In the genomic region with DNA sequence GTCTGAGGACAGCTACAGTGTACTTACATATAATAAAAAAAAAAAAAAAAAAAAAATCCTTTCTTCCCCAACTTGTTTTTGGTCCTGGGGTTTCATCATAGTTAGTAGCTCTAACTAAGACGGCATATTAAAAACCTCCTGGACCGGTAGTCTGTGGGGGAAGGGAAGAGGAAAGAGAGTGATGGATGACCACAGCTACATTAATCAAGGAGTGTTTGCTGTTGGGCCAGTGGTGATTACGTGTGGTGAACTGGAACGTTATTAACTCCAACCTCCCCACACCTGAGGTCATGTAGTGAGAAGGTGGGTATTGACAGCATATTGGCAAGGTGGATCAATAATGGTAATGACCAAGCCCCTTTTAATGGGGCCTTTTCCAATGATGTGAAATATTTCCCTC, we compare ENCODE assay signal across 14 mouse cellular contexts. TPM values are rescaled to one million over a fixed set of nuclear protein-coding genes. Genes with fewer than 3 reads are reported as not detected.
DNase-seq lines count a peak whose midpoint lies in the region; ATAC-seq and TF ChIP-seq lines count a peak whose summit lies in the region.
"Had no signal": no experiment of that assay in that cellular context is flagged by ENCODE, and none has a peak within 500 bp of the region (broad histone marks: within the 10 kb centered on the region; RNA-seq: fewer than 3 reads in every experiment).

No protein-coding gene starts in this region.

- H3K9me3 ChIP-seq in hindbrain, embryonic 12.5 days (replicated peaks), result no peaks in the 10 kb centered on the region
- H3K9me3 ChIP-seq in hindbrain, postnatal 0 days (ENCODE audit: low read length), result no peaks in the 10 kb centered on the region
- H3K9me3 ChIP-seq in neural tube, embryonic 11.5 days (ENCODE audit: control insufficient read depth, low read length), result no peaks in the 10 kb centered on the region
- no peaks in the 10 kb centered on the region for H3K9me3 ChIP-seq in neural tube, embryonic 15.5 days (replicated peaks)
- H3K9me3 ChIP-seq in stomach, embryonic 15.5 days, result no peaks in the 10 kb centered on the region
- H3K9me3 ChIP-seq: forebrain, embryonic 12.5 days; limb, embryonic 15.5 days had no signal

- no peak for ATAC-seq in hindbrain, embryonic 12.5 days (ENCODE audit: low FRiP score)
- no peak for ATAC-seq in hindbrain, postnatal 0 days
- ATAC-seq in neural tube, embryonic 11.5 days (ENCODE audit: insufficient read depth, low FRiP score, low TSS enrichment), result no peak
- no peak for ATAC-seq in neural tube, embryonic 15.5 days (ENCODE audit: low FRiP score)
- ATAC-seq in stomach, embryonic 15.5 days (ENCODE audit: insufficient read depth, low FRiP score, low read depth), result no peak

- 47% methylated on average over 4 of the region's 4 CpGs for WGBS in hindbrain, embryonic 12.5 days
- WGBS in hindbrain, postnatal 0 days, result 70% methylated on average over 4 of the region's 4 CpGs
- 51% methylated on average over 4 of the region's 4 CpGs for WGBS in neural tube, embryonic 11.5 days
- 37% methylated on average over 4 of the region's 4 CpGs for WGBS in neural tube, embryonic 15.5 days
- WGBS in stomach, embryonic 15.5 days, result 28% methylated on average over 4 of the region's 4 CpGs

- no peaks in the 10 kb centered on the region for H3K27me3 ChIP-seq in hindbrain, embryonic 12.5 days
- H3K27me3 ChIP-seq in hindbrain, postnatal 0 days (ENCODE audit: insufficient read depth, low read length), result no peaks in the 10 kb centered on the region
- no peaks in the 10 kb centered on the region for H3K27me3 ChIP-seq in neural tube, embryonic 11.5 days (ENCODE audit: control insufficient read depth, insufficient read depth, low read length)
- H3K27me3 ChIP-seq in neural tube, embryonic 15.5 days (replicated peaks), result no peaks in the 10 kb centered on the region
- no peaks in the 10 kb centered on the region for H3K27me3 ChIP-seq in stomach, embryonic 15.5 days (replicated peaks)
- H3K27me3 ChIP-seq: forebrain, embryonic 12.5 days; limb, embryonic 15.5 days; megakaryocyte, embryonic 14.5 days had no signal

- no peak overlapping the region for H3K9ac ChIP-seq in hindbrain, embryonic 12.5 days
- H3K9ac ChIP-seq in hindbrain, postnatal 0 days (replicated peaks; ENCODE audit: low read length), result no peak overlapping the region
- no peak overlapping the region for H3K9ac ChIP-seq in neural tube, embryonic 11.5 days (ENCODE audit: low read length)
- no peak overlapping the region for H3K9ac ChIP-seq in neural tube, embryonic 15.5 days (replicated peaks)
- H3K9ac ChIP-seq in stomach, embryonic 15.5 days, result no peak overlapping the region
- H3K9ac ChIP-seq: forebrain, embryonic 12.5 days; limb, embryonic 15.5 days had no signal

- peaks cover 35% of the 10 kb centered on the region for H3K4me1 ChIP-seq in hindbrain, embryonic 12.5 days
- peaks cover 23% of the 10 kb centered on the region for H3K4me1 ChIP-seq in hindbrain, postnatal 0 days (ENCODE audit: insufficient read depth, low read length)
- H3K4me1 ChIP-seq in neural tube, embryonic 11.5 days (ENCODE audit: control insufficient read depth, insufficient read depth, low read length), result peaks cover 25% of the 10 kb centered on the region
- H3K4me1 ChIP-seq in neural tube, embryonic 15.5 days, result peaks cover 40% of the 10 kb centered on the region
- peaks cover 18% of the 10 kb centered on the region for H3K4me1 ChIP-seq in stomach, embryonic 15.5 days

- H3K4me2 ChIP-seq in hindbrain, embryonic 12.5 days (replicated peaks), result no peak overlapping the region
- no peak overlapping the region for H3K4me2 ChIP-seq in hindbrain, postnatal 0 days (ENCODE audit: low read depth, low read length)
- no peak overlapping the region for H3K4me2 ChIP-seq in neural tube, embryonic 11.5 days (ENCODE audit: low read depth)
- no peak overlapping the region for H3K4me2 ChIP-seq in neural tube, embryonic 15.5 days
- H3K4me2 ChIP-seq in stomach, embryonic 15.5 days, result no peak overlapping the region
- H3K4me2 ChIP-seq: forebrain, embryonic 12.5 days; limb, embryonic 15.5 days had no signal

- H3K36me3 ChIP-seq in hindbrain, embryonic 12.5 days, result no peaks in the 10 kb centered on the region
- H3K36me3 ChIP-seq in hindbrain, postnatal 0 days (ENCODE audit: insufficient read depth, low read length), result no peaks in the 10 kb centered on the region
- no peaks in the 10 kb centered on the region for H3K36me3 ChIP-seq in neural tube, embryonic 11.5 days (ENCODE audit: control insufficient read depth, insufficient read depth, low read length)
- H3K36me3 ChIP-seq in neural tube, embryonic 15.5 days, result no peaks in the 10 kb centered on the region
- no peaks in the 10 kb centered on the region for H3K36me3 ChIP-seq in stomach, embryonic 15.5 days
- H3K36me3 ChIP-seq: forebrain, embryonic 12.5 days; limb, embryonic 15.5 days had no signal

- no peak overlapping the region for H3K4me3 ChIP-seq in hindbrain, embryonic 12.5 days
- no peak overlapping the region for H3K4me3 ChIP-seq in hindbrain, postnatal 0 days (ENCODE audit: low read length)
- no peak overlapping the region for H3K4me3 ChIP-seq in neural tube, embryonic 11.5 days (ENCODE audit: low read depth, low read length)
- no peak overlapping the region for H3K4me3 ChIP-seq in neural tube, embryonic 15.5 days (replicated peaks)
- H3K4me3 ChIP-seq in stomach, embryonic 15.5 days (replicated peaks), result no peak overlapping the region
- H3K4me3 ChIP-seq: forebrain, embryonic 12.5 days; left cerebral cortex, adult 2 months; limb, embryonic 15.5 days; megakaryocyte, embryonic 14.5 days had no signal

- peak; percentile 17 for DNase-seq in adrenal gland, postnatal 14 days
- DNase-seq in adrenal gland, postnatal 25 days, result no peak
- no peak for DNase-seq in hindbrain, postnatal 0 days (ENCODE audit: low spot score)
- DNase-seq in neural tube, embryonic 11.5 days (ENCODE audit: low spot score), result no peak
- DNase-seq in urinary bladder, postnatal 36 days (ENCODE audit: low spot score in 2 of 2), result no peak
- DNase-seq: cerebellum, adult 2 months; gastrocnemius, postnatal 14 days had no signal

- no peak for TF ChIP-seq CTCF in hindbrain, postnatal 0 days (IDR thresholded peaks at IDR 0.05; ENCODE audit: low read depth)

- H3K27ac ChIP-seq in hindbrain, embryonic 12.5 days, result peak overlapping the region; percentile 58
- no peak overlapping the region for H3K27ac ChIP-seq in hindbrain, postnatal 0 days
- H3K27ac ChIP-seq in neural tube, embryonic 11.5 days (ENCODE audit: low read depth, low read length), result peak overlapping the region; percentile 69
- no peak overlapping the region for H3K27ac ChIP-seq in neural tube, embryonic 15.5 days (replicated peaks)
- peak overlapping the region; percentile 51 for H3K27ac ChIP-seq in stomach, embryonic 15.5 days
- H3K27ac ChIP-seq: forebrain, embryonic 12.5 days; left cerebral cortex, adult 2 months; limb, embryonic 15.5 days had no signal

RNA-seq across cellular contexts. Expression of a gene that starts 2.1 kb away (rescaled TPM):
- total RNA-seq in adrenal gland, postnatal 14 days (2021), result 46.9 and 57.0 TPM in 2 replicates
- 68.9 and 70.0 TPM in 2 replicates for total RNA-seq in adrenal gland, postnatal 25 days (2021)
- polyA plus RNA-seq in hindbrain, embryonic 12.5 days (2016; fragmentation: Nextera tagmentation; extraction: Ambion mirVana), result 20.9 and 21.1 TPM in 2 replicates
- 47.5 and 49.5 TPM in 2 replicates for total RNA-seq in hindbrain, postnatal 0 days (2014; rRNA removed)
- polyA plus RNA-seq in hindbrain, postnatal 0 days (2015; fragmentation: Nextera tagmentation; extraction: Ambion mirVana), result 26.6 and 28.1 TPM in 2 replicates
- 10.5 and 12.1 TPM in 2 replicates for polyA plus RNA-seq in neural tube, embryonic 11.5 days (2014; fragmentation: Nextera tagmentation; extraction: Ambion mirVana)
- polyA plus RNA-seq in neural tube, embryonic 15.5 days (2015; fragmentation: Nextera tagmentation; extraction: Ambion mirVana), result 22.7 and 25.8 TPM in 2 replicates
- 22.1 and 23.8 TPM in 2 replicates for polyA plus RNA-seq in stomach, embryonic 15.5 days (2015; fragmentation: Nextera tagmentation; extraction: Ambion mirVana)

RNA-seq across cellular contexts. Expression of a gene that starts 48.1 kb away (rescaled TPM):
- total RNA-seq in adrenal gland, postnatal 14 days (2021), result 52.9 and 59.6 TPM in 2 replicates
- 62.4 and 68.2 TPM in 2 replicates for total RNA-seq in adrenal gland, postnatal 25 days (2021)
- polyA plus RNA-seq in hindbrain, embryonic 12.5 days (2016; fragmentation: Nextera tagmentation; extraction: Ambion mirVana), result 37.5 and 40.5 TPM in 2 replicates
- 33.5 and 34.1 TPM in 2 replicates for total RNA-seq in hindbrain, postnatal 0 days (2014; rRNA removed)
- 49.9 and 55.6 TPM in 2 replicates for polyA plus RNA-seq in hindbrain, postnatal 0 days (2015; fragmentation: Nextera tagmentation; extraction: Ambion mirVana)
- polyA plus RNA-seq in neural tube, embryonic 11.5 days (2014; fragmentation: Nextera tagmentation; extraction: Ambion mirVana), result 53.2 and 65.5 TPM in 2 replicates
- 32.2 and 59.5 TPM in 2 replicates for polyA plus RNA-seq in neural tube, embryonic 15.5 days (2015; fragmentation: Nextera tagmentation; extraction: Ambion mirVana)
- polyA plus RNA-seq in stomach, embryonic 15.5 days (2015; fragmentation: Nextera tagmentation; extraction: Ambion mirVana), result 157 and 158 TPM in 2 replicates

RNA-seq across cellular contexts. Expression of a gene that starts 48.1 kb away (rescaled TPM):
- total RNA-seq in adrenal gland, postnatal 14 days (2021), result 2.7 and 3.9 TPM in 2 replicates
- 5.6 and 6.0 TPM in 2 replicates for total RNA-seq in adrenal gland, postnatal 25 days (2021)
- polyA plus RNA-seq in hindbrain, embryonic 12.5 days (2016; fragmentation: Nextera tagmentation; extraction: Ambion mirVana), result 4.6 and 4.9 TPM in 2 replicates
- 5.5 and 6.8 TPM in 2 replicates for total RNA-seq in hindbrain, postnatal 0 days (2014; rRNA removed)
- polyA plus RNA-seq in hindbrain, postnatal 0 days (2015; fragmentation: Nextera tagmentation; extraction: Ambion mirVana), result 2.3 and 2.8 TPM in 2 replicates
- polyA plus RNA-seq in neural tube, embryonic 11.5 days (2014; fragmentation: Nextera tagmentation; extraction: Ambion mirVana), result 4.5 and 4.9 TPM in 2 replicates
- polyA plus RNA-seq in neural tube, embryonic 15.5 days (2015; fragmentation: Nextera tagmentation; extraction: Ambion mirVana), result 4.6 and 5.5 TPM in 2 replicates
- 5.2 and 5.3 TPM in 2 replicates for polyA plus RNA-seq in stomach, embryonic 15.5 days (2015; fragmentation: Nextera tagmentation; extraction: Ambion mirVana)

Comparison
In these comparisons a context has a peak if more than half of its experiments do, and no peak if none do; other contexts are left out.
1. H3K27ac ChIP-seq: peak in hindbrain, embryonic 12.5 days (single experiment), neural tube, embryonic 11.5 days (single experiment) and stomach, embryonic 15.5 days (single experiment); none in hindbrain, postnatal 0 days (single experiment) and neural tube, embryonic 15.5 days (single experiment).